Mouse (Mus musculus) cortical plate, adult 2 months (tissue): ENCODE data around the gene Ginm1. TPM values are rescaled to one million over a fixed set of nuclear protein-coding genes. Genes with fewer than 3 reads are reported as not detected.

Experiments used
- H3K27ac ChIP-seq: fragments of 200-500 bp; 2 replicates; pipeline ENCODE4 v1.5.1; 2012; ENCODE audit warnings: low read length, control low read depth, inconsistent platforms; ENCODE audit not compliant: insufficient read depth
- H3K4me1 ChIP-seq: fragments of 200-500 bp; 2 replicates; pipeline ENCODE4 v1.6.1; 2011; ENCODE audit warnings: low read length; ENCODE audit not compliant: control insufficient read depth, insufficient read depth
- H3K4me3 ChIP-seq: fragments of 200-500 bp; 2 replicates; pipeline ENCODE4 v1.5.1; 2011; ENCODE audit warnings: mild to moderate bottlenecking, low read length, control low read depth; ENCODE audit not compliant: insufficient read depth
- CTCF ChIP-seq: fragments of 200-500 bp; IDR thresholded peaks from 2 replicates; pipeline ENCODE4 v1.5.1; 2011; ENCODE audit warnings: mild to moderate bottlenecking, control low read depth, low read length; ENCODE audit not compliant: insufficient read depth; ENCODE audit errors: extremely low read depth
- POLR2A ChIP-seq: fragments of 200-500 bp; IDR thresholded peaks from 2 replicates; pipeline ENCODE4 v1.6.1; 2011; ENCODE audit warnings: mild to moderate bottlenecking, low read length, control low read depth; ENCODE audit not compliant: insufficient read depth; ENCODE audit errors: extremely low read depth
- polyA plus RNA-seq: library from polyadenylated mRNA; depleted of rRNA; stranded (reverse); fragments of >200 nt; gene quantifications from 2 replicates; pipeline ENCODE4 v1.2.3, GENCODE M21; 2012

The Ginm1 gene
- polyA plus RNA-seq, 1 experiment, result 29.3 TPM

GRCm38 (mm10) chr10:7833377-7834165 lies 40.9 kb upstream of the Ginm1 start:
- TF ChIP-seq CTCF, result no peak
- TF ChIP-seq POLR2A, result no peak
- H3K27ac ChIP-seq, result no peak overlapping the region
- no peak overlapping the region for H3K4me3 ChIP-seq
- no peaks in the 10 kb centered on the region for H3K4me1 ChIP-seq

- no peaks in the 10 kb centered on the region for H3K4me1 ChIP-seq
- no peak within 1 kb of the TSS for H3K4me3 ChIP-seq
- TF ChIP-seq POLR2A (no peak), CTCF (no peak)
- H3K27ac ChIP-seq, result no peak within 1 kb of the TSS
Measured at GRCm38 (mm10) chr10:7832171-7832676, 39.6 kb upstream of the Ginm1 start, which contains the start of gene Zc3h12d. Zc3h12d (plus strand) TSS chr10:7832470.

DNA sequence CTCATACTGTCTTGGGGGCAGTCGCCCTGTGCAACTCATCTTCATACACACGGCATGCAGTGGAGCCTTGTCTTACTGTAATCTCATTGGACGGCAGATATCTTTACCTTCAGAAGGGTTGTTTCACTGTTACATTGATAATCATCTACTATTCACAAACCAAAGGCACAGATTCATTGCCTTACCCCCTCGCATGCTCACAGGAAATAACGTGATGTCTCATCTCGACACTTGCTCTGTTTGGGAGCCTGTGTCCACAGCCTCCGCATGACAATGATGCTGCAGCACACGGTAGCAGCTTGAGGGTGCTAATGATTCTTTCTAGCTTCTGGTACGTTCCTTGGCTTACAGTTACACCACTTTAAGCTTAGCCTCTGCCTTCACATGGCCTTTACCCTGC lies 33.5 kb upstream of the Ginm1 start:
- no peak for TF ChIP-seq CTCF
- TF ChIP-seq POLR2A, result no peak
- Histone ChIP-seq H3K27ac (no peak overlapping the region), H3K4me3 (no peak overlapping the region), H3K4me1 (no peaks in the 10 kb centered on the region)

- TF ChIP-seq POLR2A (no peak), CTCF (no peak)
- Histone ChIP-seq H3K4me1 (no peaks in the 10 kb centered on the region), H3K4me3 (no peak overlapping the region), H3K27ac (no peak overlapping the region)
Measured at GRCm38 (mm10) chr10:7825281-7825665, 32.6 kb upstream of the Ginm1 start.

DNA sequence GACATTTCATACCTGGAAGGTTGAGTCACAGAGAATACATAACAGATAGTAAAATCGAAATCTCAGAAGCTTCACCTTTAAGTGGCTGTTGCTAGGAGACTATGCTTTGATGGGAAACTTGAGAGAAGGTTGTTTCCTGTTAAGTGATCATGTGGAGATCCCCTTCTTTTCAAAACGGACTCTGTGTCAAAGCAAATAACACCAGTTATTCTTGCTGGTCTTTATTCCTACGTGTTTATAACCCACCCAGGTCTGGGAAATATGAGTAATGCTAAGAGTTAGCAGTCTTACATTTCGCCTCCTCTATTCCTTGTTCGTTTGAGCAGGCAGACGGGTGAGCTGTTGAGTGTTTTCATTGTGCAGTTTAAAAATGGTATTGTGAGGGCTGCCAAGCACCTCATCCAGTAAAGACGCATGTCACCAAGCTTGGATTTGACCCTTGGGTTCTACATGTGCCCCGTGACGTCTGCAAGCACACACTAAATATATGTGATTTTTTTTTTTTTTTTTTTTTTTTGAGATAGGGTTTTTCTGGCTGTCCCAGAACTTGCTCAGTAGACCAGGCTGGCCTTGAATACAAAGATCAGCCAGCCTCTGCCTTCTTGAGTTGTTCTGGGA lies 32.1 kb upstream of the Ginm1 start:
- Histone ChIP-seq H3K4me3 (no peak overlapping the region), H3K4me1 (no peaks in the 10 kb centered on the region), H3K27ac (no peak overlapping the region)
- no peak for TF ChIP-seq POLR2A
- TF ChIP-seq CTCF, result no peak

DNA sequence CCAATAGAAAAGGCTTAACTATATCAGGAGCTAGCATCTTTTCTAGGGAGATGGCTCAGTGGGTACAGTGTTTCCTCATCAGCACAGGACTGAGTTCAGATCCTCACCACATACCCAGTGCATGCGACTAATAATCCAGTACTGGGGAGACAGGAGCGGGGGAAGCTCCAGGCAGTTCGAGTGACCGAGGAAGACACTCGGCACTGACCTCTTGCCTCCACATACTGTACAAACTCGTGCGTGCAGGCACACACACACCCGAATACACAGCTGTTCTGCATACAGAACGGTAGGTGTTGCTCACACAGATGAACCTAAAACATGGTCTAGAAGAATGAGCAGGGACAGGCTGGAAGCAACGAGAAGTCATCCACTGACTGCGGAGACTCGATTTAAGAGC lies 29.4 kb upstream of the Ginm1 start:
- no peaks in the 10 kb centered on the region for H3K4me1 ChIP-seq
- H3K4me3 ChIP-seq, result no peak overlapping the region
- no peak overlapping the region for H3K27ac ChIP-seq
- no peak for TF ChIP-seq CTCF
- TF ChIP-seq POLR2A, result no peak

DNA sequence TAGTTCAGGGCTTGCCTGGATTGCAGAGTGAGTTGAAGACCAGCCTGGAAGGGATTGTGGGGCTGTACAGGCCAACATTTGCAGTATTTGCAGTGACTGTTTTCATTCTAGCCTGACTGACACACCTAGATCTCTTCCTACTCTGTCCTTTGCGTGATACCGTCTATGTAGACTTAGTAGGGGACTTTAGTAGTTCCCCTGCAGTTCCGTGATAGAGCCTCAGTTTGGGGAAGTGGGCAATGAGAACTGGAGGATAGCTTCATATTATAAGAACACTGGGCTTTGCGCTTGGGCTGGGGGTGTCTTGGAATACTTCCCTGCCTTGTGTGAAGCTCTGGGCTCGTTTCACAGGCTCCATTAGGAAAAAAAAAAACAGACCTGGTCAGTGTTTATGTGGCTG lies 27.5 kb upstream of the Ginm1 start:
- Histone ChIP-seq H3K27ac (no peak overlapping the region), H3K4me3 (no peak overlapping the region), H3K4me1 (no peaks in the 10 kb centered on the region; the same call in 1 of the 2 replicates)
- TF ChIP-seq POLR2A (no peak), CTCF (no peak)

GRCm38 (mm10) chr10:7819603-7820002 lies 27.0 kb upstream of the Ginm1 start:
- no peaks in the 10 kb centered on the region; the same call in 1 of the 2 replicates for H3K4me1 ChIP-seq
- H3K4me3 ChIP-seq, result no peak overlapping the region
- TF ChIP-seq CTCF, result no peak
- no peak for TF ChIP-seq POLR2A
- H3K27ac ChIP-seq, result no peak overlapping the region

DNA sequence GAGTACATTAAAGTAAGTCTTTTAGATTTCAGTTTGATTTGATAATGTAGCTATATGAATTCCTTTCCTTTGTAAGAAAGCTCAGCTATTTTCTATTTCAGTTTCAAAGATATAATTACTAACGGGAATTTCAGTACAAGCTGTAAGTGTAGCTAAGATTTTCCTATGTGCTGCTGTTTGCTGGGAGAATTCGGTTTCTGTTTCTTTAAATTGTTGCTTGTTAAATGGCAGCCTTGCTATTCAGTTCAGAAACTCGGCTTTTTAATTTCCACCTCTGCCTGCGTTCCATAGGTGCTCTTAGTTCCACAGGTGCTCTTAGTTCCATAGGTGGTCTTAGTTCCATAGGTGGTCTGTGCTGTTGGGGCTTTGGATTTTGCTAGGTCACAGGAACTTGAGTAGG lies 26.5 kb upstream of the Ginm1 start:
- no peak for TF ChIP-seq CTCF
- TF ChIP-seq POLR2A, result no peak
- Histone ChIP-seq H3K4me3 (no peak overlapping the region), H3K27ac (no peak overlapping the region), H3K4me1 (no peaks in the 10 kb centered on the region; the same call in 1 of the 2 replicates)

- no peak for TF ChIP-seq CTCF
- no peak for TF ChIP-seq POLR2A
- H3K4me3 ChIP-seq, result no peak overlapping the region
Measured at GRCm38 (mm10) chr10:7818676-7819075, 26.1 kb upstream of the Ginm1 start.

More at GRCm38 (mm10) chr10:7818676-7819075, 26.1 kb upstream of the Ginm1 start:
- Histone ChIP-seq H3K4me1 (no peaks in the 10 kb centered on the region; the same call in 1 of the 2 replicates), H3K27ac (no peak overlapping the region)
